Mouse (Mus musculus) gastrocnemius, adult 8-10 months (tissue): ENCODE results near the gene Zbtb4. TPM values are rescaled to one million over a fixed set of nuclear protein-coding genes. Genes with fewer than 3 reads are reported as not detected.
"Not testable (repeated sequence)": the region's sequence is repeated elsewhere in the genome, so short reads cannot be mapped to it uniquely, and the experiment has no call there.

Experiments used
- DNase-seq, 2 experiments: peaks; one replicate each; pipeline ENCODE4 v3.0.0; 2022; ENCODE audit warnings: low spot score in 2 of 2
- total RNA-seq, 4 experiments: library from RNA; stranded (reverse); gene quantifications; 2 replicates each; pipeline ENCODE4 v1.2.4; 2022

Zbtb4 gene
- total RNA-seq, result 10 to 100 TPM; 35.6 to 40.3 (median 38.5) TPM

GRCm38 (mm10) chr11:69765221-69766125 lies at the start of gene Zbtb4:
Gene Zbtb4 (plus strand): TSS chr11:69765912.
- DNase-seq, result peak in 1 of 2 experiments; percentile 32

- DNase-seq, result no peak
Observed at GRCm38 (mm10) chr11:69715929-69716328, 49.8 kb upstream of the Zbtb4 start.

DNA sequence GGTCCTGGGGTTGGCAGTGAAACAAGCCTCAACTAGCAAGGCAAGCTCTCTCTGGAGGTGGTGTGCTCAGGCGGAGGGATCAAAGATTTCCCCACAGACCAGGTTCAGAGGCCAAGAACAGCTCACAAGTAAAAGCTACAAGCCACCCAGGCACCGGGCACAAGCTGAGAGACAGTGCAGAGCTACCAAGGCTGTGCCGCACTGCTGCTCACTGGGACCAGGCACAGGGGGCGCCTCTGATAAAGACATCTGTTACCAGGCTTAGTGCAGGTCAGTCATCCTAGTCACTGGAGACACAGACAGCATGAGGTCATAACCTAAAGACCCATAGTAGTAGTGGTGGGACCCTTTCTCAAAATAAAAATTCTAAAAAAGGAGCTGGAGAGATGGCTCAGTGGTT lies 48.8 kb upstream of the Zbtb4 start:
- no peak for DNase-seq

GRCm38 (mm10) chr11:69718661-69719060 lies 47.1 kb upstream of the Zbtb4 start:
- no peak for DNase-seq

DNA sequence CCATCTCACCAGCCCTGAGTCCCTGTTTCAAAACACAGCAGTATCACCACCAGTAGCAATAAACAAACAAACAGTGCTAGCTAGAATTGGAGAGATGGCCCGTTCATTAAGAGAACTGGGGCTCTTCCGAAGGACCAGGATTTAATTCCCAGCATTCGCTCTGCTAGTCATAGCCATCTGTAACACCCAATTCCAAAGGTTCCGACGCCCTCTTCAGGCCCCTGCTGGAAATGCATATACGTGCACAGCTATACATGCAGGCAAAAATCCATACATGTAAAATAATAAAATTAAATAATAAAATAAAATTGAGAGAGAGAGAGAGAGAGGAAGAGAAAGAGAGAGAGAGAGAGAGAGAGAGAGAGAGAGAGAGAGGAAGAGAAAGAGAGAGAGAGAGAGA lies 46.3 kb upstream of the Zbtb4 start:
- DNase-seq, result no peak

- no peak for DNase-seq
Observed at GRCm38 (mm10) chr11:69720852-69721251, 44.9 kb upstream of the Zbtb4 start.

- DNase-seq, result no peak
Observed at GRCm38 (mm10) chr11:69723074-69723473, 42.6 kb upstream of the Zbtb4 start.

- DNase-seq, result no peak
Observed at GRCm38 (mm10) chr11:69725951-69726350, 39.8 kb upstream of the Zbtb4 start.

DNA sequence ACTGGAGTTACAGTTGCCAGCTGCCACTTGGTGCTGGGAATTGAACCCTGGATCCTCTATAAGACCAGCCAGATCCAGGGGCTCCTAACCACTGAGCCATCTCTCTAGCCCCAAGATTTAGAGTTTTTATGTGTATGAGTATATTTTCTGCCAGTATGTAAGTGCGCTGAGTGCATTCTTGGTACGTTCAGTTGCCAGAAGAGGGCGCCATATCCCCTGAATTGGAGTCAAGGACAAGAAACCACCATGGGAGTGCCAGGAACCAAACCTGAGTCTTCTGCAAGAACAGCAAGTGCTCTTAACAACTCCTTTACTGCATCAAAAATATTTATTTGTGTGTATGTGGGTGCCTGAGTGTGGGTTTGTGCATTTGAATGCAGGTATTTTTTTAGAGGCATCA lies 36.6 kb upstream of the Zbtb4 start:
- DNase-seq, result peak; percentile 40 to 43

- DNase-seq, result not testable (repeated sequence)
Observed at GRCm38 (mm10) chr11:69731408-69731807, 34.3 kb upstream of the Zbtb4 start.

DNA sequence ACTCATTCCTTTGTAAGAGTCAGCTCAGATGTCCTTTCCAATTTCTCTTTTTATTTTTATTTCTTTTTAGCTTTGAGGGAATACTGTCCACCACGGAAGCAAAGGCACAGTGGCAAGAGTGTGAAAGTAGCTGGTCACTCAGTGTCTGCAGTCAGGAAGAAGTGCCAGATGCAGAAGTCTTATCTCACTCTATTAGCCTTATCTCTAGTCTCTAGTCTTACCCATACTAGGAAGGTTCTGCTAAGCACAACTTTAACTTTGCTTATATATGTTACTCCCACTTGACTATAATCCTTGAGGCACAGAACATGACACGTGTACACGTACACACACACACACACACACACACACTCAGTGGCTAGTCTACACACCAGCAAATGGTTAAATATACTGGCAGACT lies 14.1 kb upstream of the Zbtb4 start:
- no peak for DNase-seq

DNA sequence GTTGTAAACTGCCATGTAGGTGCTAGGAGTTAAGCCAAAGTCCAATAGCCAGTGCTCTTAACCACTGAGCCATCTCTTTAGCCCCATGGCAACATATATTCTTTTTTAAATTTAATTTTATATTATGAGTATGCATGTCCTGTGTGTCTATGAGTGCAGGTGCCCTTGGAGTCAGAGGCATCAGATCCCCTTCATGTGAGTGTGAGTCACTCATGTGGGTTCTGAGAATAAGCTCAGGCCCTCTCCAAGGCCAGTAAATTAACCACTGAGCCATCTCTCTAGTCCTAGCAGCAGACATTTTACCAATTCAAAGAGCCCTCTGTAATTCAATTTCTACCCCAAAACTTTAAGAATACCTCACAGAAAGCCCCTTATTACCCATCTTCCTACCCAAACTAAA lies 13.0 kb upstream of the Zbtb4 start:
- no peak for DNase-seq

GRCm38 (mm10) chr11:69754233-69754632 lies 11.5 kb upstream of the Zbtb4 start:
- no peak for DNase-seq

- DNase-seq, result no peak
Observed at GRCm38 (mm10) chr11:69754701-69755100, 11.0 kb upstream of the Zbtb4 start.

DNA sequence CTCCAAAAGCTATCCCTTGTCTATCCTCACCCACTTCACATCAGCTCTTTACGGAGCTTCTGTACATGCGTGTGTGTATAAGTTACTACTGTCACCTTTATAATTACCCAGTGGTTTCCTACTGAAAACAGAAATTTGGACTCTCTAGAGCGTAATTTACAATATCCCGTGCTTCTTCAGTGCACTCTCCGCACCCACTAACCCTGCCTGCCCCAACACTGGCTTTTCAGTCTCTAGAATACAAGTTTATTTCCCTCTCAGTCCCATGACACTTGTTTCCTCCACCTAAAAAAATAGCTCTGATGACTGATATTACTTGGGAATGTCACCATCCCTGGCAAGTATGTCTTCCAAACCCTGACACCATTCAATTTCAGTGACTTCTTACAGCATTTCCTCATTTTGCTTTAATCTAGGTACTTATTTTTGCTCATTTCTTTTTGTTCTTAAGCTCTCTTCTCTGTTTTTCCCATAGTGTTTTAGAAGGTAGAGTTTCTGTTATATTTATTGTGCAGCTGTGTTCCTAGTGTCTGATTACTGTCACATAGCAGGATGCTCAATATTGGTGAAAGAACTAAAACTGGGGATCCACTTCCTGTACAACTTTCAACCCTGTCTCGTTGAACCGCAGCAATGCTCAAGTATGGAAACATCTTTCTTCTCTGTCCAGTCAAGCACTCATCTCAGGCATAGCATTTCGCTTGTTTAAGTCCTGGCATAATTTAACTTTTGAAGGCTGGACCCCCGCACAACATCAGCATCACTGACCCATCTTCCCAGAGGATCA lies 8.2 kb upstream of the Zbtb4 start:
- no peak for DNase-seq

DNA sequence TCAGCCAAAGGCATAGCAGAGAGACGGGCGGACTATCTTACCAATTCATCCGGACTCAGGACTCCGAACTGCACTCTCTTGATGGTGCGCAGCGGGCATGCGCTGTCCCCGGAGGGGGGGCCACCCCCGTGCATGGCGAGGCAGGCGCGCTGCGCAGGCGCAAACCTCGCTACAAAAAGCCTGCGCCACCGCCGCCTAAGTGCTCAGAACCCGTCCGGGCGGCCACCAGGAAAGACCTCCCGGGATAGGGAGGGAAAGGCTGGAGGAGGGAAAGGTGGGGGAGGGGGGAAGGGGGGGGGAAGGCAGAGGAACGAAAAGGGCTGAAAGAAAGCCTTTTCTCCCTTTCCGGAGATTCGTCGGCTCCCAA lies 7.6 kb upstream of the Zbtb4 start:
- peak; percentile 97 for DNase-seq

GRCm38 (mm10) chr11:69758478-69758970 lies 7.2 kb upstream of the Zbtb4 start, which contains the start of gene Polr2a:
Gene Polr2a (minus strand): TSS chr11:69758637.
- DNase-seq, result peak; percentile 97

- DNase-seq, result peak; percentile 77 to 84
Observed at GRCm38 (mm10) chr11:69758971-69759721, 6.6 kb upstream of the Zbtb4 start.

GRCm38 (mm10) chr11:69760160-69760900 lies 5.4 kb upstream of the Zbtb4 start:
- DNase-seq, result no peak

GRCm38 (mm10) chr11:69760901-69761200 lies 4.9 kb upstream of the Zbtb4 start:
- DNase-seq, result no peak

- DNase-seq, result no peak
Observed at GRCm38 (mm10) chr11:69761868-69762267, 3.8 kb upstream of the Zbtb4 start, which contains the start of gene Slc35g3. Gene Slc35g3 (minus strand): TSS chr11:69761968.
